Mouse (Mus musculus) cerebellum, adult 2 months (tissue): Measurements from ENCODE around the gene Thap12. TPM values are rescaled to one million over a fixed set of nuclear protein-coding genes. Genes with fewer than 3 reads are reported as not detected.
A peak's percentile ranks its signal among the peaks of the same experiment; 100 is the strongest.

Source experiments
- DNase-seq, 2 experiments: peaks; one replicate each; pipeline ENCODE4 v3.0.0; 2021
- H3K27ac ChIP-seq: fragments of 200-500 bp; 2 replicates; pipeline ENCODE4 v1.5.1; 2012; ENCODE audit warnings: low read length, control low read depth, inconsistent platforms; ENCODE audit not compliant: insufficient read depth
- H3K27me3 ChIP-seq: fragments of 200-500 bp; 2 replicates; pipeline ENCODE4 v1.6.1; 2012; ENCODE audit warnings: inconsistent platforms, mild to moderate bottlenecking, low read length, moderate library complexity; ENCODE audit not compliant: control insufficient read depth, insufficient read depth
- H3K4me1 ChIP-seq: fragments of 200-500 bp; 2 replicates; pipeline ENCODE4 v1.6.1; 2011; ENCODE audit warnings: low read length; ENCODE audit not compliant: control insufficient read depth, insufficient read depth
- H3K4me3 ChIP-seq: fragments of 200-500 bp; replicated peaks from 2 replicates; pipeline ENCODE3; 2011; ENCODE audit warnings: mild to moderate bottlenecking, low read depth, low read length, control low read depth; ENCODE audit not compliant: insufficient read depth
- CTCF ChIP-seq: fragments of 200-500 bp; IDR thresholded peaks from 2 replicates; pipeline ENCODE4 v1.5.1; 2011; ENCODE audit warnings: low read depth, mild to moderate bottlenecking, control low read depth, low read length, moderate library complexity, borderline replicate concordance; ENCODE audit not compliant: insufficient read depth
- POLR2A ChIP-seq: fragments of 200-500 bp; IDR thresholded peaks from 2 replicates; pipeline ENCODE4 v1.6.1; 2011; ENCODE audit warnings: low read length, control low read depth, borderline replicate concordance; ENCODE audit not compliant: insufficient read depth
- WGBS: fragments of 180-500 bp; shearing (Covaris S2); methylation state at CpG from one replicate; pipeline ENCODE4 v1.1.7; 2018; 5-methylcytosine and 5-hydroxymethylcytosine counted together
- polyA plus RNA-seq: library from polyadenylated mRNA; depleted of rRNA; stranded (reverse); fragments of >200 nt; gene quantifications from 2 replicates; pipeline ENCODE4 v1.2.3, GENCODE M21; 2012

Gene Thap12
- polyA plus RNA-seq, 1 experiment, result 46.0 TPM

GRCm38 (mm10) chr7:98727986-98728385, 25.1 kb downstream of the Thap12 start:
- DNase-seq, result no peak
- WGBS, result 100% methylated on average over 1 of the region's 1 CpGs
- Histone ChIP-seq H3K27ac (no peak overlapping the region), H3K27me3 (no peaks in the 10 kb centered on the region), H3K4me1 (peaks cover 8% of the 10 kb centered on the region), H3K4me3 (no peak overlapping the region)
- TF ChIP-seq POLR2A, result no peak

GRCm38 (mm10) chr7:98728499-98728898, 25.6 kb downstream of the Thap12 start:
- TF ChIP-seq POLR2A (no peak), CTCF (no peak)
- no peaks in the 10 kb centered on the region for H3K27me3 ChIP-seq
- DNase-seq, result no peak
- 41% methylated on average over 3 of the region's 3 CpGs for WGBS
- peaks cover 8% of the 10 kb centered on the region for H3K4me1 ChIP-seq
- H3K27ac ChIP-seq, result no peak overlapping the region
- no peak overlapping the region for H3K4me3 ChIP-seq

GRCm38 (mm10) chr7:98729661-98730271, 26.9 kb downstream of the Thap12 start:
- H3K4me1 ChIP-seq, result peaks cover 8% of the 10 kb centered on the region
- TF ChIP-seq POLR2A, result no peak
- TF ChIP-seq CTCF, result no peak
- H3K27ac ChIP-seq, result no peak overlapping the region
- 4% methylated on average over 19 of the region's 19 CpGs for whole genome bisulfite sequencing
- H3K27me3 ChIP-seq, result no peaks in the 10 kb centered on the region
- peak; percentile 31 to 32 for DNase-seq
- peak overlapping the region; percentile 41 for H3K4me3 ChIP-seq

- DNase-seq, result no peak
- H3K4me1 ChIP-seq, result peaks cover 8% of the 10 kb centered on the region; the same call in 1 of the 2 replicates
- no peak overlapping the region for H3K4me3 ChIP-seq
- H3K27me3 ChIP-seq, result no peaks in the 10 kb centered on the region
- 89% methylated on average over 4 of the region's 4 CpGs for WGBS
- TF ChIP-seq CTCF (no peak), POLR2A (no peak)
- H3K27ac ChIP-seq, result no peak overlapping the region
Measured at GRCm38 (mm10) chr7:98733958-98734357, 31.1 kb downstream of the Thap12 start.

DNA sequence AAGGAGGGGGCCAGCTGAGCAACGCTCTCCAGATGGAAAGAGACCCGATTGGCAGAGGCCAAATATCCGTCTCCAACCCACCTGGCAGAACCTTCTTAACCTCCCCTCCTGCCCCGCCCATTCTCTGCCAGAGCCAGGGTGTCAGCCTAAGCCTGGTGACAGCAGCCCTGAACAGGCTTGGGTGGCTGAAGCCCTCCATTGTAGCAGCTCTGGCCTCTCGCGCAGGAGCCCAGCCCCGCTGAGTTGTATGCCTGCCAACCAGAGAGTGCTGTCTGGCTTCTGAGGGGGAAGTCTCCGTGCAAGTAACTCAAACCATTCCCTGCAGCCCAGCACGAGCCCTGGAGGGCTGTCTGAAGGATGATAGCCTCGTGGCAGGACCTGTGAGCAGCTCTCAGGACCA, 32.0 kb downstream of the Thap12 start:
- WGBS, result 10% methylated on average over 10 of the region's 10 CpGs
- no peak overlapping the region for H3K27ac ChIP-seq
- TF ChIP-seq CTCF, result no peak
- TF ChIP-seq POLR2A, result no peak

DNA sequence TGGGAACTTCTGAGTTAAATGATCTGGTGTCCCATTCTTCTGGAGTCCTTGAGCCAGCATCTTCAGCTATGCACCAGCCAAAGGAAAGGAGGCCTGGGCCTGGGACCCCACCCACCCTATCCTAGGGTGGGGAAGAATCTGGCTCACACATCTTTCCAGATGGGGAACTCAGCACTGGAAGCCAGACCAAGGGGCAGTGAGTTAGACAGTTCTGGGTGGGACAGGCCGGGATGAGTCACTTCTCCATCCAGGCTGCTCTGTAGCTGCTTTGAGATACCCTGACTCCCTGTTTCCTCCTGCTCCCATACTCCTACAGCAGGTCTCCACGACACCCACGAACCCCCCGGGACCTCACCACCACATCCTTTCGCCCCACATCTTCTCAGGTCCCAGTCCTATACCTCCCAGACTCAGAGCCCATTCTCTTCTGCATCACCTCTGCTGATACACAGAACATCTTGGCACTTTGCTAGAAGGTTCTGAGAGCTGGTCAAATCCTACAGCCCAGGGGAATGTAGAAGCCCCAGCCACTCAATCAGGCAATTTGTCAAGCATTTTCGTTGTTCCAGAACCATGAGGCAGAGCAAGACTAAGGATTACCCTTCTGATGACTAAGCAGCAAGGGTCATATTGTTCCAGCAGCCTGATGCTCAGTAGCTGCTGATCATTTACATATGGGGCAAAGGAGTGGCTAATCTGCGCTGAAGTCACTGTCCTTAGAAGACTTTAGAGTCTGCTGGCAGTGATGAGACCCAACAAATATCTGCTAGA, 34.1 kb downstream of the Thap12 start:
- Histone ChIP-seq H3K4me3 (no peak overlapping the region), H3K27ac (no peak overlapping the region), H3K4me1 (no peaks in the 10 kb centered on the region), H3K27me3 (no peaks in the 10 kb centered on the region)
- 84% methylated on average over 7 of the region's 7 CpGs for WGBS
- no peak for TF ChIP-seq CTCF
- TF ChIP-seq POLR2A, result no peak
- no peak for DNase-seq

More for the DNA sequence above, 32.0 kb downstream of the Thap12 start:
- peak; percentile 27 to 38 for DNase-seq
- Histone ChIP-seq H3K4me3 (no peak overlapping the region), H3K27me3 (no peaks in the 10 kb centered on the region), H3K4me1 (no peaks in the 10 kb centered on the region)

- Histone ChIP-seq H3K27ac (no peak overlapping the region), H3K4me1 (no peaks in the 10 kb centered on the region), H3K4me3 (no peak overlapping the region), H3K27me3 (no peaks in the 10 kb centered on the region)
- TF ChIP-seq CTCF, result no peak
- TF ChIP-seq POLR2A, result no peak
- no peak for DNase-seq
- WGBS, result 47% methylated on average over 5 of the region's 5 CpGs
Measured at GRCm38 (mm10) chr7:98740363-98740762, 37.5 kb downstream of the Thap12 start.

- 1% methylated on average over 3 of the region's 3 CpGs for WGBS
- no peak overlapping the region for H3K27ac ChIP-seq
- no peak overlapping the region for H3K4me3 ChIP-seq
- no peaks in the 10 kb centered on the region for H3K27me3 ChIP-seq
- H3K4me1 ChIP-seq, result no peaks in the 10 kb centered on the region
- DNase-seq, result peak; percentile 43 to 70
- peak; percentile 93 for TF ChIP-seq CTCF
- TF ChIP-seq POLR2A, result no peak
Measured at GRCm38 (mm10) chr7:98743312-98743711, 40.4 kb downstream of the Thap12 start.
